Mouse (Mus musculus) layer of hippocampus, adult 11-12 months (tissue): ENCODE measurements around the gene Adcy2.

Experiments used
- DNase-seq: peaks from one replicate; pipeline ENCODE4 v3.0.0; 2022; ENCODE audit warnings: low spot score

Gene Adcy2

DNA sequence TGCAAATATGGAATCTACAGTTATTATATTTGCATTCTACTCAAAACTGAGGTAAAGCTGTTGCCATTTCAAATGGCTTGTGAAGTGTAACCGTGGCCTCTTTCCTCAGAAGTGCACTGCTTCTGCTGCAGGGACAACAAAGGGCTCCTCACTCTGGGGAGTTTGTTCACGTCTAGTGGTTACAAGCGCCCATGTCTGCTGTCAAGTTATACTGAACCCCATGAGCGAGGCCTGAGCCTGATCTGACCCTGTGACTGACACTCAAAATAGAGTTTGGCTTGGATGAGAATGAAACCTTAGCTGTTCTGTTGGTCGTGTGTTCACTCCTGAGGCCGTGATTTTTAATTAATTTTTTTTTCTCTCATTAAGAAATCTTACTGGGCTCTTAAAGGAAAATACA lies 38.8 kb downstream of the Adcy2 start:
- no peak for DNase-seq

DNA sequence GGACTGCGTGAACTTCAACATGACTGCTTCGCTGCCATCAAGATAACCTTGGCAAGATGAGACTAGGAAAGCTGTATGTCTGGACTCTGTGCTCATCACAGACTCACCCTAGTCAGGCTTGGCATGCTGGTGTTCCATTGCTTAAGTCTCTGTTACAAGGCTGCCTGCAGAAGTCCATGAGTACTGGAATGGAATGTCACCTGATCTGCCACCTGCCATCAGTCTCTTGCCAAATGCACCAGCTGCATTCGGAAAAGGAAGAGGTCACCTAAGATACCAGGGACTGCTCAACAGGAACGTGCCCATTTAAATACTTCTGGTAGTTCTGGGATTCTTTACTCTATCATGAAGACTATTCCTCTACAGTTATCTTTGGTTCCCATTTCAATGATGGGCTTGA lies 39.9 kb downstream of the Adcy2 start:
- DNase-seq = no peak

DNA sequence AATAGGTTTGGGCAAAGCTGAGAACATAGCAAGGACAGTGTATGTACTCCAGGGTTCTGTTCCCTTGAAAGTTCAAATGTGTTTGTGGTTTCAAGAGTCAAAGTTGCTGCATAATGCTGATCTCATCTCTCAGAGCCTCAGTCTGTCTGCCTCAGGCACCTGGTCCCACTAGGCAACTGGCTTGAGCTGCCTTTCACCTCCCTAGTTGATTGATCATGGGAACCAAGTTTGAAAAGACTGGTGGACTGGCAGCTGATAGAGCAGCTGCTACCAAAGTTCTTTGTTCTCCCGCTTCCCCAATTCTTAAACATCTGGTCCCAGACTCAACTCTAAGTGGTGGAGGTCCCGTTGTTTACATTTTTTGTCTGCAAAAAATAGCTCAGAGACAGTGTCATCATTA lies 56.6 kb downstream of the Adcy2 start:
- DNase-seq = no peak

DNA sequence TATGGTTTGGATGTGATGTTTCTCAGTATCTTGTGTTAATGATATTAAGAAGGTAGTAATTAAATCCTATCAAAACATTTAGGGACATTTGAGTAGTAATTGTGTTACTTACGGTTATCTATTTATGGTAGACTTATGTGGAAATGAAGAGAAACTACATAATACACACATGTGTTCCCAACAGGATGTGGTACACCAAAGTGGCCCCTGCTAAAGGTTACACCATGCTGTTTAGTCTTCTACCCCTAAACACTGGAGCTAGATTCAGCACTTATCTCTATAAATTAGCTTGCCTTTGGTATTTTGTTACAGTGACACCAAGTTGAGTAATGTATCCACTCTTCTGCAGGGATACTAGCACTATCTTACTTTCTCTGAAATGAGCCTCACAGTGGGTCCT lies 57.9 kb downstream of the Adcy2 start:
- DNase-seq = no peak

DNA sequence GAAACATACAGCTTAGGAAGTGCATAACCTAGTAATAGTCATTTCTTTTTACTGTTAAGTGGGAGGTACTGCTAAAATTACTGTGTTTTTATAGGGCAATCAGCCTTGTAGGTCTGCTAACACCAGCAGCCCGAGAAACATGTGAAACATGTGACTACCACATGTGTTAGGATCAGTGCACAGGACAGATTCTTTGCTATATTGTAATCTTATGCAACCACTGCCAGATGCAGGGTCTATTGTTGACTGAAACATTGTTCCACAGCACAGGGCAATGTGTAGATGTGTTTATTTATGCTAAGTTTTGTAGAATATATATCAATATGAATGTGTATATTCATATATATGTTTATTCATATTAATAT lies 67.1 kb downstream of the Adcy2 start:
- no peak for DNase-seq

DNA sequence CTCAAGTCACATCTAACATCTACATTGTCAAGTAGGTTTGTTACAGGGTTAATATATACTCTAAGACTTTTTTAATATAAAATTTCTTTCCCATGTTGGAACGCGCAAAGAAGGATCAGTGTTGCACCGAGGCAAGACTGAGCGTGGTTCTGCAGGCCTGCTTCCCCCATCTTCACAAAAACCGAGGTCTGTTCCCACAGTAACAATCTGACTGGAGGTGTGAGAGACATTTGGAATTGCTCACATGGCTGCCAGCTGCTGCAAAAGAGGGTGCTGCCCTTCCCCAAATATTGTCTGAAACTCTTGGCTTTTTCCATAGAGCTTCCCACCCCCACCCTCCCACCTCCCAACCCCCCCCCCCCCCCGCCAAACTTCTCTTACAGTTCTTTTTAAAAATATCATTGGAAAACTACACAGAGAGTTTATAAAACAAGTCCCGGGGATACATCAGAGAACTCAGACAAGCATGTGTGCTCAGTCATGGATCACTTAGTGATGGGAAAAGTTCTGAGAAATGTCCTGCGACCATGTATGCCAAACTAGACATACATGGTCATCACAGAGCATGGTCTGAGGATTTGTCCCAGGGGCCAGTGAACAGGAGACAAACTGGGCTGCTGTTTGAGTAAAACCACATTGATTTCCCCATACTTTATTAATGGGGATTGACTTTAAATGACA lies 67.6 kb downstream of the Adcy2 start:
- peak; percentile 47 for DNase-seq

DNA sequence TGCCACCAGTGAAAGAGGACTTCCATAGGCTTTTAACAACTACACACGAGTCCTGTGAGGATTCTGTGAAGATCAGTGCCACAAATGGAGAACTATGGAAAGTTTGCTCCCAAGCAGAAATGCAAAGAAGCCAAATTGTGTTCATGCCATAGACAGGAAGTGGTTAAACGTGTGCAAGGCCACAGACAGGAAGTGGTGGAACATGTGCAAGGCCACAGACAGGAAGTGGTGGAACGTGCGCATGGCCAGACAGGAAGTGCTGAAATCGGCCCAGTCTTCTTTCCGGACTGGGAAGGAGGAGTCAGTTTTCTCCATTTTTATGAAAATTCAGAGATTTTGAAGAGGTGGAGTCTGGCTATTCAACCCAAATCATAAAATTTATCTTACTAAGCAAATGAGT lies 70.9 kb downstream of the Adcy2 start:
- DNase-seq = no peak

DNA sequence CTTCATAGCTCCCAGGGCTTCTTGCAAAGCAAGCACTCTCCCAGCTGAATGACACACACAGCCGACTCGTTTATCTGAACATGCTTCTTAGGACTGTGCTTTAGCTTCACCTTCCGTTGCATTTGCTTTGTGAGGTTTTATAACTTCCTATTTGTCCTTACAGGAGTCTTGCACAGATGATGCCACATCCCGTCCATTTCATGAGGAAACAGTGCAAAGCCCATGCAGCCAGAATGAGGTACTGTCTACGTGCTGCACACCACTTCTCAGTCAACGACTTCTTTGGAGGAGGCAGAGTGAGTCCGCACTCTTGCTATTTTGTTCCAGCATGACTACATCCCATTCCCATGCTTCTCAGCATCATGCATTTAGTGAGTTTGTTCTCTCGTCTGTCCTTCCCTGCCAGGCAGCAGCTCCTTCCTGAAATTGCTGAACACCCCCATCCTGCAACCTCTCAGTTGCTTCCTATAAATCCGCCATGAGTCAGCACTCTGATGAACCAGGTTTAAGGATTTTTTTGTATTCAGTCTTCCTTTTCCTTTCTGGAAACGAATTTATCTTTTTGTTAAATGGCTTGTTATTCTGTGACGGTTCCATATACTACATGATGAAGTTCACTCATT lies 85.6 kb downstream of the Adcy2 start:
- DNase-seq = no peak

DNA sequence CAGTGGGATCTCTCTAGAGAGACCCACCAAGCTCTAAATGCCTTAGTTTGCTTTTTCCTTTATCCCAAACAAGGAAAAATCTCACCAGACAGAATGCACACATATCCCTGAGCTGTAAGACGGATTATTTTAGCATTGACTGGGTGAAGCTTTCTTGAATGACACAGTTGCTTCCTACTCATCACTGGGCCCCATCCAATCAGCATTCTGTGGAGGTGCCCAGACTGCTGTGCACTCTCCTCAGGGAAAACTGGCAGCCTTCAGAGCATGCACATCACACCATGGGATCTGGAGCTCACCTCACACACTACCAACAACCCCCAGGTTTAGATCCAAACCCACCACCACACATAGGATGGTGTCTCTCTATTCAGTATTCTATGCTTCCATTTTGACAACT lies 92.7 kb downstream of the Adcy2 start:
- no peak for DNase-seq

DNA sequence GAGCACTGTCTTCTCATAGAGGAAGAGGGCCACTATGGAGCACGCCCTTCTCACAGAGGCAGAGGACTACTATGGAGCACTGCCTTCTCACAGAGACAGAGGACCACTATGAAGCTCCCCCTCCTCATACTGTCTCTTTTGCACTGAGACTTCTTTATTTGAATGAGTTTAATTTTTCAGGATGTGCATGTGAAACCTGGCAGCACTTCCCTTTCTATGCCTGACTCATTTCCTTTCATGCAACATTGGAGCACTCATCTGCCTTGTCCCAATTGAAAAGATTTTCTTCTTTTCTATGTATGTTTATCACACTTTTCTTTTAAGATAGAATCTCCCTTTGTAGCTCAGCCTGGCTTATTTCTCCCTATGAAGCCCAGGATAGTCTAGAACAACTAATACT lies 96.6 kb downstream of the Adcy2 start:
- DNase-seq = no peak

DNA sequence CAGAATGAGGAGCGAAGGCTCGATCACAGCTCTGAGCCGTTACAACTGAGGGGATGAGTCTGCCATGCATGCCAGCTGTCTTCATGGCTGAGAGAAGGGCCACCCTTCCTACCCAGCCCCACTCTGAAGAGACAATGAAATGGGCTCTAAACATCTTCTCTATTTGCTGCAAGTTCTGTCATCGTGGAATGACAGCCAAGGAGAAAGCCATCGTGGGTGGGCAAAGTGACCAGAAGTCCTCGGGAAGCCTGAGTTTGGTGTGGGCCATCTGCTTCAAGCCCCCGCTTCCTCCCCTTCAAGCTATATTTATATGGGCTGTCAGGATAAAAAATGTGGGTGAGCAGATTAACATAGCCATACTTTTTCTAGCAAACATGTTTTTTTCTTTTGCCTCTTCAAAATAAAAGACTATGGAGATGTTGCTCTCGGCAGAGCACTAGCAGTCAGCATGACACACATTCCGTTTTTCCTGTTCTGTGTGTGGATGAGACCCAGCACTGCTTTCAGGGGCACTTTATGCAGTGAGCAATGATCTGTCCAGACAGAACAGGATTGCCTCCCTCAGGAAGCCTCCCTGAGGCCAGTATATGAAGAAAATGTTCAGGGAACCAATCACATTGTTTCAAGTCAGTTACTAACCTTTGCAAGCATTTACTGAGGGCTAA lies 109.3 kb downstream of the Adcy2 start:
- DNase-seq = peak; percentile 43

DNA sequence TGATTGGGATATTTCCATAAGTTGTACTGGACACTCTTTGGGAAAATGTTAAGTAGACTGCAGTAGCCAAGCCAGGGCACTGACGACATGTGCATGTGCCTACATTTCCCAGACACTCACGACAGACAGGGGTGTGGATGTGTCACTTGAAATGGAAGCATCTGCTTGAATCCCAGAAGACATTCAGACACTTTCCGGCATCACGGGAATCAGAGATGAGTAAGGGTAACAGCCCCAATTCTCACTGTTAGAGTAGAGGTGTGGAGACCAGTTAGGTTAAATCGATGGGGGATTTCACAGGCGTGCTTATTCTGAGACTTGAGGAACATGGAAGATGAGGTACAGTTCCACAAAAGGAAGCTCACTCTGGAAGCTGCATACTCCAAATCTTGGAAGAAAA lies 130.6 kb downstream of the Adcy2 start:
- no peak for DNase-seq

DNA sequence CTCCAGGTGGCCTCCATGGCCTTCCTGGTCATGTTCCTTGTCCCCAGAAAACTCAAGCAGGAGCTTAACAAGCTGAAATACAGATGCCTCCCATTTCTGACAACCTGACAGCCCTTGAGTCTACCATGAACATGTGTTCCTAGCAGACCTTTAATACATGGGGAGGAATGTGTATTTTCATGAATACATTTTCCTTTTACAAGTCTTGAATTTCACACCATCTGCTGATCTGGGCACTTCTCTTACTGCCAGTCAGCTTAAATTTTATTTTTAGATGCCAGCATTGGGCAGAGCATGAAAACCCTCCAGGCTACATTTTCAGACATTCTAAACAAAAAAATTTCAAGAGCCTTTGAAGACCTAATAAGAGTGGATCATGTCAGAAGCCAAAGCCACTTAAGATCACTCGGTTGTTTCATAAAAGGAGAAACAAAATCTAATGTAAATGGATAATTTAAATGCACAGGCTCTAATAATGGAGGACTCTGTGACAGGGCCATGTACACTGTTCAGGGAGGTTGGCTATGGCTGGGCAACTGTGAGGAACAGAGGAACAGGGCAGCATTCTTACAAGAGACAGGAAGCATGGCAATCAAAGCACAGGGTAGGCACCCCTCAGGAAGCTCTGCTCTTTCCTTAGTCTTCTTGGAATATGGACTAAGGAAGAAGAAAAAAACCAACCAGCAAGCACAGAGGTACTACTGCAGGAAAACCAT lies 131.2 kb downstream of the Adcy2 start:
- no peak for DNase-seq

DNA sequence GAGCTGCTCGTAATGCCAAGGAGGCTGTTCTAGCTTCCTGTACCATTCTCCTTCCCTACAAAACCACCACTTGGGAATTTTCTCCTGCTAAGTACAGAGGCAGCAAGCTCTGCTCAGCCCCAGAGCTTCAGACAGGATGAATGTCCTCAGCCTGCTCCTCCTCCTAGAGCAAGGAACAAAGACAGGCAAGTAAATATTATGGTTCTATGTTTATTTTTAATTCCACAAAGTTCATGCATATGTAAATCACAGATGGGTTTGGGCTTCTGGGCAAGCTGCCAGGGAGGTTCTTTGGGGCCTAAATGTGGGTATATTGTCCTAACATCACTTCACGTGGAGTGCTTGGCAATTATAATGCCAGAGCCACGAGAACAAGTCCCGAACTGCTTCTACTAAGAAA lies 139.3 kb downstream of the Adcy2 start:
- DNase-seq = peak; percentile 16

DNA sequence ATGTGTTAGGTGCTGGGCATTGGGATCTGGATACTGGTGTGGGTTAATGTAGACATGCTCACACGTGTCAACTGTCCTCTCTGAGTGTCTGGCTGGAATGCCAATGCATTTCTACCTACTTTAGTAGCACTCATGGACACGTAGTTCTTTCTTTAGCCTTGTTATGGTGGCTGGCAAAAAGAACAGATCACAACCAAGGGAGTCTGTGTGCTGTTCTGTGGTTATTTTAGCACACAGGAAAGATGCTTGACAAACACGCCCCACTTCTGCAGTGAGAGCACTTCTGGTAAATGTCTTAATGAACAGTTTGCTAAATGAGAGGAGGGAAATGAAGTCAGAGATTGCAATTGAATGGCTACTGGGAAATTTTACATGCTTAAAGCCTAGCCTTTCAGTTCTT lies 151.1 kb downstream of the Adcy2 start:
- DNase-seq = no peak

DNA sequence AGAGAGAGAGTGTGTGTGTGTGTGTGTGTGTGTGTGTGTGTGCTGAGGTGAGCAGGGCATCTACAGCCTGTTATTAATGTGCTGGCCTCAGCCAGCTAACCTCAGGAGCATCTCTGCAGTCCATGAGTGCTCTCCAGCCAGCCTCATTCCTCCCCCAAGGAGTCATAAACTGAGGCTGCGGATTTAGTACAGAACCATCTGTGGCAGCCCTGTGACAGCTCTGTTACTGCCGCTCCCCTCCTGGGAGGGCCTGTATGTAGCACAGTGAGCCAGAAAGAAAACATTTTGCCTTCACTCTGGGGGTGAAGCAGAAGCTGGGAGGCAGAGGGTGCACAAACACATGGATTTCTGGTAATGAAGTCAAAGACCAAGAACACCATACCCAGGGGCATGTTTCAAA lies 159.8 kb downstream of the Adcy2 start:
- peak; percentile 43 for DNase-seq

DNA sequence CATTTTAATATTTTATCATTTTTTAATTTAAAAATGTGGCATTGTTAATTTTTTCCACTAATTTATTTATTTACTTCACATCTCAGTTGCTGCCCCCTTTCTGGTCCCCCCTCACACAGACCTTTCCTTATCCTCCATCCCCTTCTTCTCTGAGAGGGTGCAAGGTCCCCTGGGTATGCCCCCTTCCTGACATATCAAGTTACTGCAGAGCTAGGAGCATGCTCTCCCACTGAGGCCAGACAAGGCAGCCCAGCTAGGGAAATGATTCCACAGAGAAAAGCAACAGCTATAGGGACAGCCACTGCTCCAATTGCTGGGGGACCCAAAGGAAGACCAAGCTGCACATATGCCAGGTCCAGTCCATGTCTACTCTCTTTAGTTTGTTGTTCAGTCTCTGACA lies 163.2 kb downstream of the Adcy2 start:
- no peak for DNase-seq

DNA sequence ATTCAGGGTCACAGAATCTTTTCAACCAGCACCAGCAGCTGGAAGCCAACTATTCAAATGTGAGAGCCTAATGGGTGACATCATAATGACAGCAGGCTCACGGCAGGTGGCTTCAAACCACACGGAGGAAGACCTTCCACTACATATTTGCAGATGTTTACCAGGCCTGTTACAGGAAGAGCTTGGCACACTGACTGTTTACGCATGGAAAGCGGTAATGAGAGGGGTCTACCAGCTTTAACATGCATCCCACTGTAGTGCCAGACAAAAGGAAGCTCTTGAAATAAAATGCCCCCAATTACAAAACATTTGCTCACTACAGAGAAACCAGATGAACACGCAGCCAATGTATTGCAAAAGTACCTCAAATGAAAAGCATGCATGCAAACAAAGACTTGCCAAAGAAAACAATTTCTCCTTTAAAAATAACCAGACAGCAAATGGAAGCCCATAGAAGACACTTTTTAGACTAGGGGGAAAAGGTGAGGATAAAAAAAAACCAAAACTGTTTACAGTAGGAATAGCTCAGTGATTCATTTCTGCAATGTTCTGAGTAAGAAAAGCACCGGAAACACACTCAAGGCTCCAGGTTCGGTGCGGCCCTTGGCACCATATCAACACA lies 163.8 kb downstream of the Adcy2 start:
- no peak for DNase-seq

DNA sequence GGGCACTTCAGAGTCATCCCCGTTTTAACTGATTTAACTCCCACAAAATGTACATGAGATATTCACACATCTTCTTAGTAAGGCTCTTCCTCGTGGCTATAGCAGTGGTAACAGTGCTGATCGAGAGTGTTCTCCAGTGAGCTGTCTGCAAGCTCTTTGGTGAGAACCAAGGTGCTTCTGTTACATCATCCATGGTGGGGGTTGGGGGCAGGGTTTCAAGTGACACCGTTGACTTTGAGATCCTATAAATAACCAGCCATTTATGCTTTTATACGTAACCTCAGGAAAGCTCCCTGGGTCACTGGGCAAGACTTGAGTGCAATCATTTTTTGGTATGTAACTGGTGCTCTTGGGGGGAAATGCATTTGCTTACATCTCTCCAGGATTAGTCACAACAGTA lies 167.2 kb downstream of the Adcy2 start:
- DNase-seq = no peak

DNA sequence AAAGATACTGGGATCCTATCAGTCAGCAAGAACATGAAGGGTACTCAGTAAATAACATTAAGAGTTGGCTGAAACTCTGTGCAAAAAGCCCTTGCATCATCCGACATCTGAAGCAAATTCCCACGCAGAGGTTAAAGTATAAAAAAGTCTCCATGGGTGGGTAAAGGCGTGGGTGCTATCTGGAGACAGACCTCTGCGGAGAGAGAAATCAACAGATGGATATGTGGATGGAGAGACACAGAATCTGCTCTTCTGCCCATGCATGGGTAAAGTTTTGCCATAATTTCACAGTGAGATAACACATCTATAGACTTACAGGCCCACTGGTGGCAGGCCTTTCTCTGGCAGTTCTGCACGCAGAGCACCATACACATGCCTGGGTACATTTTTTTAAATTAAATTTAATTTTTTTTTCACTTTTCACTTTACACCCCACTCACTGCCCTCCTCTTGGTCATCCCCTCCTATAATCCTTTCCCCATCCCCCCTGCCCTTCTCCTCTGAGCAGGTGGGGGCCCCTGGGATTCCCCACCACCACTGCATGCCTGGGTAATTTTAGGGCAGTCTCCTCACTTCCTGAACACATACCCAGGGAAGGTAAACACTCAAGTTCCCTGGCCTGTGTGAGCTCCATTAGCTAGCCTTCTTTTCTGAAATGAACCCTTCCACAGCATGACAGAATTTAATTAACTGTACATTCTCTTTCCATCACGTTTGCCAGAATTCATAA lies 169.1 kb downstream of the Adcy2 start:
- no peak for DNase-seq

DNA sequence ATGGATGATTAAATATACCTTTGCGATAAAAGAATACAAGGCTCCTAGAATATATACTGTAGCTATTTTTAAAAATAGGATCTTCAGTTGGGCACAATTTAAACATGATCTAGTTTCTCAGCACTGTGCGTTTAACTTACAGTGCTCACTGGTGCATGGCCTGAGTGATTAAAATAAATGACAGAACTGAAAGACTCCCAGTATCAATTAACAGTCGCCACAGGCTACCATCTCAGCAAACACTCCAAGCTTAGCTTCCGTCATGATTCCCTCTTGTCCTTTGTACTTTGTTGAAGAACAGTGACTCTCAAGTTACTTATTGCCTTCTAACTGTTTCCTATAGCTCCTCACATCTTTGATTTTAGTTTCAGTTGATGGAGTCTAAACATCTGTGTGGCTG lies 170.9 kb downstream of the Adcy2 start:
- no peak for DNase-seq

DNA sequence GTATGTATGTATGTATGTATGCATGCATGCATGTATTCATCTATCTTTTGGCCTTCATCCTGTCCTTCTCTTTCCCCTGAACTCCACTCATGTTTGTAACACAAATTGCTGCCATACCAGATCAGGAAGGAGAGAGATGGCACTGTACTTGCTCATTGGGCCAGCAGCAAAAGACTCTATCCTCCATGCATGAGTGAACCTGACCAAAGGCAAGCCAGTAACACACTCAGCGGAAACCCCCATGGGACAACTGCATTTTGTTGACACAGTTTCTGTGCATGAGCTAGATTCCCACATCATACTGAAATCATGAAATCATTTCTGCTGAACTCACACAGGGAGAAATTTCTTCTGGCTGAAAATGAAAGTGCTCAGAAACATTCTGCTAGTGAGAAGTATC lies 172.9 kb downstream of the Adcy2 start:
- no peak for DNase-seq
